Mouse (Mus musculus) liver, postnatal 0 days (tissue): ENCODE results near the gene Nbl1. TPM values are rescaled to one million over a fixed set of nuclear protein-coding genes. Genes with fewer than 3 reads are reported as not detected.

Experiments
- ATAC-seq: fragments of 200-750 bp; cut with Nextera tagmentation; 2 replicates; pipeline ENCODE4 v1.8.0; 2017; ENCODE audit warnings: mild to moderate bottlenecking, moderate library complexity
- DNase-seq: peaks from one replicate; pipeline ENCODE4 v3.0.0-alpha.2; 2016
- H3K27ac ChIP-seq: fragments of 300-500 bp; sonication (generic); 2 replicates; pipeline ENCODE4 v1.5.1; 2014; ENCODE audit warnings: antibody characterized with exemption, moderate library complexity, mild to moderate bottlenecking, low read depth
- H3K27me3 ChIP-seq: fragments of 300-500 bp; sonication (generic); 2 replicates; pipeline ENCODE4 v1.6.1; 2014; ENCODE audit warnings: low read length, control low read depth, mixed read lengths; ENCODE audit not compliant: insufficient read depth
- H3K36me3 ChIP-seq: fragments of 300-500 bp; sonication (generic); replicated peaks from 2 replicates; pipeline ENCODE4 v1.6.1; 2014; ENCODE audit warnings: mild to moderate bottlenecking, control low read depth, low read length, moderate library complexity, mixed read lengths; ENCODE audit not compliant: insufficient read depth
- H3K4me1 ChIP-seq: fragments of 300-500 bp; sonication (generic); 2 replicates; pipeline ENCODE4 v1.6.1; 2014; ENCODE audit warnings: antibody characterized with exemption, mild to moderate bottlenecking, control low read depth; ENCODE audit not compliant: insufficient read depth
- H3K4me2 ChIP-seq: fragments of 300-500 bp; sonication (generic); 2 replicates; pipeline ENCODE4 v1.6.1; 2014; ENCODE audit warnings: low read depth, mild to moderate bottlenecking, low read length, moderate library complexity, mixed read lengths
- H3K4me3 ChIP-seq: fragments of 300-500 bp; sonication (generic); 2 replicates; pipeline ENCODE4 v1.5.1; 2014; ENCODE audit warnings: low read depth, low read length
- H3K9ac ChIP-seq: fragments of 300-500 bp; sonication (generic); replicated peaks from 2 replicates; pipeline ENCODE4 v1.6.1; 2014; ENCODE audit warnings: mild to moderate bottlenecking, moderate library complexity
- H3K9me3 ChIP-seq: fragments of 300-500 bp; sonication (generic); 2 replicates; pipeline ENCODE4 v1.6.1; 2016; ENCODE audit warnings: mild to moderate bottlenecking, control low read depth, low read length, mixed read lengths
- CTCF ChIP-seq: sonication (generic); IDR thresholded peaks from 2 replicates; pipeline ENCODE4 v1.5.1; 2016; ENCODE audit warnings: antibody characterized with exemption, low read depth
- EP300 ChIP-seq: IDR thresholded peaks from 2 replicates; pipeline ENCODE4 v1.6.1; 2016; ENCODE audit warnings: antibody characterized with exemption, low read depth, mild to moderate bottlenecking
- WGBS: fragments of 180-500 bp; shearing (Covaris S2); extraction: QIAGEN DNeasy Blood & Tissue Kit; methylation state at CpG from one replicate; pipeline ENCODE4 v1.1.7; 2014; ENCODE audit not compliant: insufficient replicate concordance; 5-methylcytosine and 5-hydroxymethylcytosine counted together
- polyA plus RNA-seq: library from polyadenylated mRNA; unstranded; fragments of >200 nt; fragmentation: Nextera tagmentation; extraction: Ambion mirVana; gene quantifications from 2 replicates; pipeline ENCODE4 v1.2.1, GENCODE M21; 2015

Gene Nbl1
- polyA plus RNA-seq, 1 experiment from 2014 or later: 3.0 TPM

DNA sequence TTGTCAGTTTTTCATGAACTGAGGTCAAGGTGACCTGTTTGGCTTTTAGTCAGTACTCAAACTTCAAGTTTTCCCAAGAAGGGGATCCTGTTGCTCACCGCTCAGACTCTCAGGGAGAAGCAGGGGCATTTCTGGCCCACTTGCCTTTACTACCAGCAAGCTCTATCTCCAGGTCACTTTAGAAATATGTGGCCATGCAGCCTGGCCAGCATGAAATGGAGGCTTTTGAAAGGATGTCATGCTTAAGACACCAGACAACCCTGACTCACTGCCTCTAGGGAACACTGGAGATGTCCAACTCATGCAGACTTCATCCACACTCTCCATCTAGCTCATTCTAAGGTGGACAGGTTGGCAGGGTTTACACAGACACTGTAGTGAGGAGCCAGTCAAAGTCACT, 12.7 kb upstream of the Nbl1 start:
- no peak overlapping the region for H3K4me2 ChIP-seq
- peaks cover 30% of the 10 kb centered on the region for H3K36me3 ChIP-seq
- no peak for ATAC-seq
- no peaks in the 10 kb centered on the region for H3K27me3 ChIP-seq
- no peaks in the 10 kb centered on the region for H3K9me3 ChIP-seq
- DNase-seq: no peak
- H3K9ac ChIP-seq: no peak overlapping the region
- no peak overlapping the region for H3K4me3 ChIP-seq
- TF ChIP-seq EP300: no peak
- no peak for TF ChIP-seq CTCF
- 90% methylated on average over 1 of the region's 1 CpGs for WGBS
- no peak overlapping the region for H3K27ac ChIP-seq
- H3K4me1 ChIP-seq: peaks cover 6% of the 10 kb centered on the region; the same call in 1 of the 2 replicates

DNA sequence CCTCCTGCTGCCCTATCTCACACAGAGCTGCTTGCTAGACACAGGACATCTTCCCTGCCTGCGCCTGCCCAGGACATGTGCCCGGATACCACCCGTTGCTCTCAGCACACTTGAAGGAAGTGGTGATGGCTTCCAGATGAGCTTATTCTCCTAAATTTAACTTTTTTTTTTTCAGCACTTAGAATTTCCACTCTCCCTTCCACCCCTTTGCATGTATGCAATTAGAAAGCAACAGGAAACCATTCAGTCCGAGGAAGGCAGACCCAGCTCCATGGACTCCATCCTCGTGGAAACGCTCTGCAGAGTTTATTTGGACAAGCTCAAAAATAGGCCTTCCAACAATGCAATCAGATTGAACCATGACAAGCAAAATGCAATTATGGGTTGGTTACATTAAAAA, 8.8 kb upstream of the Nbl1 start:
- no peak overlapping the region for H3K4me2 ChIP-seq
- no peak overlapping the region for H3K4me3 ChIP-seq
- H3K27ac ChIP-seq: no peak overlapping the region
- no peaks in the 10 kb centered on the region for H3K27me3 ChIP-seq
- no peak for DNase-seq
- peaks cover 27% of the 10 kb centered on the region for H3K36me3 ChIP-seq
- no peak for TF ChIP-seq CTCF
- TF ChIP-seq EP300: no peak
- no peaks in the 10 kb centered on the region for H3K9me3 ChIP-seq
- no peaks in the 10 kb centered on the region for H3K4me1 ChIP-seq
- no peak for ATAC-seq
- WGBS: 80% methylated on average over 6 of the region's 6 CpGs
- no peak overlapping the region for H3K9ac ChIP-seq

DNA sequence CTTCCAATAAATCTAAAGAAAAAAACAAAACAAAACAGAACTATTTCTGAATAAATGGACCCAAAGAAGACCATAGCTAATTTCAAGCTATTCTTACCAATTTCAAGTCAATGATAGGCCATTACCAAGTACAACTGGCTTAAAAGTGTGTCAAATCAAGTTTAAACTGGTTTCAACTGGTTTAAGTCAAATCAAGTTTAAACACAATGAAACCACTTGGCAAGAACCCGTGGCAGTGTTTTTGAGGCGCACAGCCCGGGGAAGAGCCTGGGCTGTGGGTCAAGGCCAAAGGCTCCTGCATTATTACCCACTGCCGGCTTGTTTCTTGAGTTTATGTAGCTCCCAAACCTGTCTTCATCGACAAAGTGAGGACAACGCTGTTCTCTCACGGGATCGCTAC, 7.5 kb upstream of the Nbl1 start:
- H3K9me3 ChIP-seq: peaks cover under 1% of the 10 kb centered on the region; the same call in 1 of the 2 replicates
- H3K27ac ChIP-seq: no peak overlapping the region
- TF ChIP-seq CTCF (no peak), EP300 (no peak)
- H3K4me3 ChIP-seq: no peak overlapping the region
- peaks cover 27% of the 10 kb centered on the region for H3K36me3 ChIP-seq
- WGBS: 86% methylated on average over 8 of the region's 8 CpGs
- H3K4me1 ChIP-seq: no peaks in the 10 kb centered on the region
- DNase-seq: no peak
- no peak for ATAC-seq
- no peaks in the 10 kb centered on the region for H3K27me3 ChIP-seq
- H3K4me2 ChIP-seq: no peak overlapping the region
- no peak overlapping the region for H3K9ac ChIP-seq

DNA sequence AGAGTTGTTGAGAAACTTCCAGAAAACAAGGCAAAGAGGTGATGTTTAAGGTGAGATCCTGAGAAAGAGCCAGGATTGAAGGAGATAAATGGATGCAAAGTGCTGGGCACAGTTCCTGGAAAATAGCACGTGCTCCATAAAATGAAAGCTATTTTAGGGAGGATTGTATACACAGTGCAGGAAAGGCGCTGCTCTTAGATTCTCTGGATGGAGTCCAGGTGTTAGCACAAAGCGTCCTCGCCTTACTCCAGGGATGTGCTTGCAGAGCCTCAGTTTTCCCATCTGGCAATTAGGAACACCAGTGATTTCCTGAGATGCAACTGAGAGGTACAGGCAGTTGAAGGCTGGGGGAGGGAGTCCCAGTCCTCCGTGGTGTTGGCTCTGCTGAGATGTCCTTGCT, 3.4 kb upstream of the Nbl1 start:
- Histone ChIP-seq H3K9ac (no peak overlapping the region), H3K4me1 (peaks cover 10% of the 10 kb centered on the region), H3K27me3 (peaks cover 31% of the 10 kb centered on the region), H3K4me3 (no peak overlapping the region), H3K9me3 (peaks cover 5% of the 10 kb centered on the region), H3K4me2 (no peak overlapping the region), H3K36me3 (0 out of 2 replicates have a peak, but pooled peaks cover 1% of the 10 kb centered on the region), H3K27ac (no peak overlapping the region)
- 73% methylated on average over 5 of the region's 5 CpGs for whole genome bisulfite sequencing
- no peak for DNase-seq
- ATAC-seq: no peak
- TF ChIP-seq CTCF (no peak), EP300 (no peak)

DNA sequence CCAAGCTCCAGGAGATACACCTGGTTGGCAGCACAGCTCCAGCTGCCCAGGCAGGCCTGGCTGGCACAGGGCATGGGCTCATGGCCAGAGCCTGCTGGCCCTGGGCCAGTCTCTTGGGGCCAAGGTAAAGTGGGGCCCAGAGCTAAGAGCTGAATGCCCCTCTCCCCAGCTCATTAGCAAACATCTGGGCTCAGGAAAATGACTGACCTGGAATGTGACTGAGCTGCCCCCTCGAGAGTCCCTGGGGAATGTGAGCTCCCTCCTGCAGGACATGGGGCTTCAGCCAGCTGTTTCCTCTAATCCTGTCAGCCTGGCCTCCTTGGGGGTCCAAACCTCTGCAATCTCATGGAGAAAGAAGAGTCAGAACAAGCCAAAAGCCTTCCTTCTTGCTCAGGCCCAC, 2.6 kb upstream of the Nbl1 start:
- peaks cover 5% of the 10 kb centered on the region for H3K9me3 ChIP-seq
- WGBS: 61% methylated on average over 1 of the region's 1 CpGs

DNA sequence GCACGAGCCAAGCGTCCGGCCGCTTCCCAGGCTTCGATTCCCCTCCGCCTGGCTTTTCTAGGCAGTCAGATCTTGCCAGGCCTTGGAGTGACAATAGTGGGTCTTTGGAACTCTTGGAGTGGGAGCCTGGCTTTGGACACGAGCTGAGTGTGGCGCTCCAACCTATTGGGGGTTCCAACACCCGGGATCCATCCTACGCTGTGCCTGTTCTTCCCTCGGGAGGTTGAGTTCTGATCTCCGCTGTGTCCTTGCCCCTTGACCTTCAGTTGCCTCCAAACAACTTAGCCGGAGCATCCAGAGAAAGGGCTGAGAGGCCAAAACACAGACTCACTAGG, 370 bp upstream of the Nbl1 start:
- peaks cover 5% of the 10 kb centered on the region for H3K9me3 ChIP-seq
- no peak overlapping the region for H3K27ac ChIP-seq
- no peaks in the 10 kb centered on the region for H3K36me3 ChIP-seq
- peaks cover 44% of the 10 kb centered on the region for H3K27me3 ChIP-seq
- H3K4me1 ChIP-seq: peaks cover 10% of the 10 kb centered on the region
- H3K4me2 ChIP-seq: peak overlapping the region; percentile 74
- DNase-seq: no peak
- WGBS: 30% methylated on average over 13 of the region's 13 CpGs
- no peak for TF ChIP-seq EP300
- TF ChIP-seq CTCF: no peak
- no peak overlapping the region for H3K9ac ChIP-seq
- peak overlapping the region; percentile 46; the same call in 1 of the 2 replicates for H3K4me3 ChIP-seq
- no peak for ATAC-seq

More for the DNA sequence above, 2.6 kb upstream of the Nbl1 start:
- Histone ChIP-seq H3K9ac (no peak overlapping the region), H3K4me2 (no peak overlapping the region), H3K4me1 (peaks cover 10% of the 10 kb centered on the region), H3K27ac (no peak overlapping the region), H3K27me3 (peaks cover 39% of the 10 kb centered on the region), H3K4me3 (no peak overlapping the region), H3K36me3 (no peaks in the 10 kb centered on the region)
- ATAC-seq (no peak), DNase-seq (no peak)
- TF ChIP-seq EP300: no peak
- no peak for TF ChIP-seq CTCF
